Mouse (Mus musculus) spleen, adult 2 months (tissue): ENCODE measurements around the gene Pdzd11.

Source experiments
- CTCF ChIP-seq: fragments of 200-500 bp; IDR thresholded peaks from 2 replicates; pipeline ENCODE4 v1.5.1; 2011; ENCODE audit warnings: mild to moderate bottlenecking, inconsistent platforms; ENCODE audit not compliant: insufficient read depth, insufficient read length, insufficient replicate concordance; ENCODE audit errors: extremely low read depth
- POLR2A ChIP-seq: fragments of 200-500 bp; IDR thresholded peaks from 2 replicates; pipeline ENCODE4 v1.6.1; 2011; ENCODE audit warnings: low read depth, low read length, inconsistent platforms

DNA sequence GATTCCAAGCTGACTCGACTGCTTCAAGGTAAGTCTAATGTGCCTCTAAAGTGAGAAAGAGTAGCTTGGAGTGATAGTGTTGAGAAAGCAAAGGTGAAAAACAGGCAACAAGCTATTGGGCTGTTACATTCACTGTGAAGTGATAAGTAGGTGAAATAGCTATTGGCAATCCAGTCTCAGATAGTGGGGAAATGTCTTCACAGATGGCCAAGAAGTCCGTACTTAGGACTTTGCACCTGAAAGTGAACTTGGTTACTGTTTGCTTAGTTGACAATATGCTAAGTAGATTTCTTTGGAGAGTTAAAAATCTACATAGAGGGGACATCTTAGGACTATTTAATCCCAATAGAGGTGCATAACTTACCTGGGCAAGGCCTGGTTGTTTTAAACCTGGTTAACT lies 38.5 kb upstream of the Pdzd11 start:
- TF ChIP-seq CTCF (no peak), POLR2A (no peak)
